Mouse (Mus musculus) limb, embryonic 14.5 days (tissue): Measurements from ENCODE around the gene Phldb2. TPM values are rescaled to one million over a fixed set of nuclear protein-coding genes. Genes with fewer than 3 reads are reported as not detected.

Experiments
- ATAC-seq: fragments of 200-750 bp; cut with Nextera tagmentation; 2 replicates; pipeline ENCODE4 v1.8.0; 2017; ENCODE audit warnings: low read depth, moderate number of reproducible peaks, moderate TSS enrichment; ENCODE audit not compliant: low FRiP score
- DNase-seq: peaks from one replicate; pipeline ENCODE4 v3.0.0-alpha.2; 2015; ENCODE audit warnings: low spot score
- H3K27ac ChIP-seq: fragments of 300-500 bp; sonication (generic); replicated peaks from 2 replicates; pipeline ENCODE4 v1.5.1; 2014; ENCODE audit warnings: low read depth, mild to moderate bottlenecking, low read length, moderate library complexity, mixed read lengths
- H3K27me3 ChIP-seq: fragments of 300-500 bp; sonication (generic); 2 replicates; pipeline ENCODE4 v1.6.1; 2014; ENCODE audit warnings: low read length, mixed read lengths; ENCODE audit not compliant: control insufficient read depth, insufficient read depth
- H3K36me3 ChIP-seq: fragments of 300-500 bp; sonication (generic); 2 replicates; pipeline ENCODE4 v1.6.1; 2014; ENCODE audit warnings: mild to moderate bottlenecking, low read length, moderate library complexity, mixed read lengths; ENCODE audit not compliant: control insufficient read depth, insufficient read depth
- H3K4me1 ChIP-seq: fragments of 300-500 bp; sonication (generic); 2 replicates; pipeline ENCODE4 v1.6.1; 2014; ENCODE audit warnings: antibody characterized with exemption, low read length, mixed read lengths; ENCODE audit not compliant: control insufficient read depth, insufficient read depth
- H3K4me2 ChIP-seq: fragments of 300-500 bp; sonication (generic); replicated peaks from 2 replicates; pipeline ENCODE4 v1.6.1; 2014; ENCODE audit warnings: low read depth, mild to moderate bottlenecking, low read length, moderate library complexity; ENCODE audit not compliant: severe bottlenecking
- H3K4me3 ChIP-seq: fragments of 300-500 bp; sonication (generic); replicated peaks from 2 replicates; pipeline ENCODE4 v1.5.1; 2014; ENCODE audit warnings: low read length
- H3K9ac ChIP-seq: fragments of 300-500 bp; sonication (generic); 2 replicates; pipeline ENCODE4 v1.6.1; 2014; ENCODE audit warnings: mild to moderate bottlenecking, low read depth, low read length, moderate library complexity; ENCODE audit not compliant: severe bottlenecking
- H3K9me3 ChIP-seq: fragments of 300-500 bp; sonication (generic); 2 replicates; pipeline ENCODE4 v1.6.1; 2016; ENCODE audit warnings: low read length; ENCODE audit not compliant: control insufficient read depth
- POLR2A ChIP-seq: fragments of 200-500 bp; IDR thresholded peaks from 2 replicates; pipeline ENCODE4 v1.8.0; 2012; ENCODE audit warnings: inconsistent platforms, mild to moderate bottlenecking, moderate library complexity, borderline replicate concordance; ENCODE audit not compliant: insufficient read depth, insufficient read length; ENCODE audit errors: extremely low read depth
- WGBS: fragments of 180-500 bp; shearing (Covaris S2); extraction: QIAGEN DNeasy Blood & Tissue Kit; methylation state at CpG from one replicate; pipeline ENCODE4 v1.1.7; 2014; 5-methylcytosine and 5-hydroxymethylcytosine counted together
- polyA plus RNA-seq, 2 experiments: library from polyadenylated mRNA; depleted of rRNA in 1 of 2; stranded (reverse) in 1 of 2; unstranded in 1 of 2; fragments of >200 nt; fragmentation: Nextera tagmentation in 1 of 2; extraction: Ambion mirVana in 1 of 2; gene quantifications; 2 replicates each; pipeline versions ENCODE4 v1.2.1 to v1.2.3; 2012 to 2014

Gene Phldb2
- polyA plus RNA-seq, 2 experiments, result 51.0 to 55.8 TPM

- DNase-seq (no peak), ATAC-seq (no peak)
- Histone ChIP-seq H3K4me3 (no peak overlapping the region), H3K36me3 (peaks cover 36% of the 10 kb centered on the region), H3K9ac (no peak overlapping the region), H3K27ac (no peak overlapping the region), H3K4me2 (no peak overlapping the region), H3K27me3 (no peaks in the 10 kb centered on the region), H3K4me1 (peaks cover 13% of the 10 kb centered on the region), H3K9me3 (no peaks in the 10 kb centered on the region)
- 93% methylated on average over 10 of the region's 10 CpGs for WGBS
- TF ChIP-seq POLR2A, result no peak
Measured at GRCm38 (mm10) chr16:45825309-45825708, 128.1 kb downstream of the Phldb2 start.

- Histone ChIP-seq H3K27me3 (no peaks in the 10 kb centered on the region), H3K36me3 (peaks cover 41% of the 10 kb centered on the region), H3K9ac (no peak overlapping the region), H3K27ac (no peak overlapping the region), H3K9me3 (no peaks in the 10 kb centered on the region), H3K4me2 (no peak overlapping the region), H3K4me3 (no peak overlapping the region), H3K4me1 (peaks cover under 1% of the 10 kb centered on the region; the same call in 1 of the 2 replicates)
- DNase-seq, result no peak
- no peak for TF ChIP-seq POLR2A
- WGBS, result 56% methylated on average over 4 of the region's 4 CpGs
- no peak for ATAC-seq
Measured at GRCm38 (mm10) chr16:45824025-45824424, 129.4 kb downstream of the Phldb2 start.

- no peak overlapping the region for H3K4me3 ChIP-seq
- no peak overlapping the region for H3K4me2 ChIP-seq
- no peak for DNase-seq
- no peaks in the 10 kb centered on the region for H3K4me1 ChIP-seq
- H3K27me3 ChIP-seq, result no peaks in the 10 kb centered on the region
- no peak for ATAC-seq
- no peak overlapping the region for H3K9ac ChIP-seq
- H3K27ac ChIP-seq, result no peak overlapping the region
- peaks cover 36% of the 10 kb centered on the region for H3K36me3 ChIP-seq
- no peak for TF ChIP-seq POLR2A
- H3K9me3 ChIP-seq, result no peaks in the 10 kb centered on the region
- 61% methylated on average over 4 of the region's 4 CpGs for WGBS
Measured at GRCm38 (mm10) chr16:45819911-45820310, 133.5 kb downstream of the Phldb2 start.

- 73% methylated on average over 3 of the region's 3 CpGs for WGBS
- TF ChIP-seq POLR2A, result no peak
- Histone ChIP-seq H3K9me3 (no peaks in the 10 kb centered on the region), H3K4me3 (no peak overlapping the region), H3K4me1 (no peaks in the 10 kb centered on the region), H3K27me3 (no peaks in the 10 kb centered on the region), H3K27ac (no peak overlapping the region), H3K4me2 (no peak overlapping the region), H3K36me3 (peaks cover 22% of the 10 kb centered on the region), H3K9ac (no peak overlapping the region)
- ATAC-seq, result no peak
- no peak for DNase-seq
Measured at GRCm38 (mm10) chr16:45817795-45818194, 135.6 kb downstream of the Phldb2 start.

- no peaks in the 10 kb centered on the region for H3K9me3 ChIP-seq
- no peak for ATAC-seq
- no peaks in the 10 kb centered on the region for H3K27me3 ChIP-seq
- no peak overlapping the region for H3K4me2 ChIP-seq
- H3K9ac ChIP-seq, result no peak overlapping the region
- TF ChIP-seq POLR2A, result no peak
- no peak overlapping the region for H3K27ac ChIP-seq
- no peak overlapping the region for H3K4me3 ChIP-seq
- DNase-seq, result no peak
- 0 out of 2 replicates have a peak, but pooled peaks cover 2% of the 10 kb centered on the region for H3K4me1 ChIP-seq
- peaks cover 13% of the 10 kb centered on the region for H3K36me3 ChIP-seq
Measured at GRCm38 (mm10) chr16:45816670-45817069, 136.7 kb downstream of the Phldb2 start.

GRCm38 (mm10) chr16:45814611-45815010 is 138.8 kb downstream of the Phldb2 start:
- no peak for TF ChIP-seq POLR2A
- DNase-seq, result no peak
- H3K27ac ChIP-seq, result no peak overlapping the region
- no peak overlapping the region for H3K4me3 ChIP-seq
- H3K9me3 ChIP-seq, result no peaks in the 10 kb centered on the region
- peaks cover 9% of the 10 kb centered on the region for H3K36me3 ChIP-seq
- no peak overlapping the region for H3K4me2 ChIP-seq
- ATAC-seq, result no peak
- peaks cover 20% of the 10 kb centered on the region for H3K4me1 ChIP-seq
- H3K9ac ChIP-seq, result no peak overlapping the region
- H3K27me3 ChIP-seq, result no peaks in the 10 kb centered on the region
- 81% methylated on average over 3 of the region's 3 CpGs for WGBS
